Mouse (Mus musculus) midbrain, embryonic 10.5 days (tissue): ENCODE data around the gene Fbrsl1. TPM values are rescaled to one million over a fixed set of nuclear protein-coding genes. Genes with fewer than 3 reads are reported as not detected.

ENCODE experiments used
- DNase-seq: peaks from one replicate; pipeline ENCODE4 v3.0.0-alpha.2; 2017; ENCODE audit warnings: low spot score
- H3K27ac ChIP-seq: fragments of 300-500 bp; sonication (generic); replicated peaks from 2 replicates; pipeline ENCODE4 v1.5.1; 2016; ENCODE audit warnings: mild to moderate bottlenecking
- H3K27me3 ChIP-seq: fragments of 300-500 bp; sonication (generic); 2 replicates; pipeline ENCODE4 v1.6.1; 2016; ENCODE audit warnings: low read depth, mild to moderate bottlenecking; ENCODE audit not compliant: poor library complexity, severe bottlenecking
- H3K36me3 ChIP-seq: fragments of 300-500 bp; sonication (generic); 2 replicates; pipeline ENCODE4 v1.6.1; 2016; ENCODE audit warnings: mild to moderate bottlenecking, moderate library complexity
- H3K4me1 ChIP-seq: fragments of 300-500 bp; sonication (generic); 2 replicates; pipeline ENCODE4 v1.6.1; 2016
- H3K4me3 ChIP-seq: fragments of 300-500 bp; sonication (generic); 2 replicates; pipeline ENCODE4 v1.5.1; 2016; ENCODE audit warnings: mild to moderate bottlenecking, moderate library complexity
- H3K9me3 ChIP-seq: fragments of 300-500 bp; sonication (generic); replicated peaks from 2 replicates; pipeline ENCODE4 v1.6.1; 2016; ENCODE audit warnings: mild to moderate bottlenecking
- WGBS: fragments of 180-500 bp; shearing (Covaris S2); methylation state at CpG from one replicate; pipeline ENCODE4 v1.1.7; 2016; 5-methylcytosine and 5-hydroxymethylcytosine counted together
- polyA plus RNA-seq: library from polyadenylated mRNA; unstranded; fragments of >200 nt; fragmentation: Nextera tagmentation; extraction: Ambion mirVana; gene quantifications from 2 replicates; pipeline ENCODE4 v1.2.1, GENCODE M21; 2016

Gene Fbrsl1
- polyA plus RNA-seq, 1 experiment from 2014 or later: 10.3 TPM

- WGBS: 26% methylated on average over 5 of the region's 5 CpGs
- Histone ChIP-seq H3K36me3 (no peaks in the 10 kb centered on the region), H3K27ac (peak overlapping the region; percentile 63), H3K9me3 (no peaks in the 10 kb centered on the region), H3K4me3 (no peak overlapping the region), H3K27me3 (peaks cover 61% of the 10 kb centered on the region), H3K4me1 (peaks cover 33% of the 10 kb centered on the region)
- peak; percentile 19 for DNase-seq
These were observed 23.7 kb upstream of the Fbrsl1 start for GRCm38 (mm10) chr5:110471981-110472476.

- DNase-seq: no peak
- WGBS: 23% methylated on average over 4 of the region's 4 CpGs
These were observed 23.0 kb upstream of the Fbrsl1 start for GRCm38 (mm10) chr5:110471285-110471684.

GRCm38 (mm10) chr5:110469227-110469925 lies 21.1 kb upstream of the Fbrsl1 start:
- H3K27me3 ChIP-seq: peaks cover 41% of the 10 kb centered on the region
- no peaks in the 10 kb centered on the region for H3K9me3 ChIP-seq
- no peak for DNase-seq
- no peaks in the 10 kb centered on the region for H3K36me3 ChIP-seq
- no peak overlapping the region for H3K27ac ChIP-seq
- H3K4me3 ChIP-seq: no peak overlapping the region
- WGBS: 81% methylated on average over 8 of the region's 8 CpGs
- H3K4me1 ChIP-seq: peaks cover 44% of the 10 kb centered on the region

More at GRCm38 (mm10) chr5:110471285-110471684, 23.0 kb upstream of the Fbrsl1 start:
- no peak overlapping the region for H3K27ac ChIP-seq
- H3K36me3 ChIP-seq: no peaks in the 10 kb centered on the region
- peaks cover 40% of the 10 kb centered on the region for H3K4me1 ChIP-seq
- no peaks in the 10 kb centered on the region for H3K9me3 ChIP-seq
- H3K4me3 ChIP-seq: no peak overlapping the region
- H3K27me3 ChIP-seq: peaks cover 54% of the 10 kb centered on the region

GRCm38 (mm10) chr5:110468296-110468695 lies 20.0 kb upstream of the Fbrsl1 start:
- H3K27me3 ChIP-seq: peaks cover 32% of the 10 kb centered on the region
- DNase-seq: no peak
- peaks cover 36% of the 10 kb centered on the region for H3K4me1 ChIP-seq
- H3K27ac ChIP-seq: no peak overlapping the region
- no peak overlapping the region for H3K4me3 ChIP-seq
- 86% methylated on average over 4 of the region's 4 CpGs for WGBS
- no peaks in the 10 kb centered on the region for H3K36me3 ChIP-seq
- no peaks in the 10 kb centered on the region for H3K9me3 ChIP-seq

- Histone ChIP-seq H3K9me3 (no peaks in the 10 kb centered on the region), H3K36me3 (no peaks in the 10 kb centered on the region), H3K27me3 (peaks cover 32% of the 10 kb centered on the region), H3K4me1 (peaks cover 32% of the 10 kb centered on the region), H3K27ac (no peak overlapping the region), H3K4me3 (no peak overlapping the region)
- 86% methylated on average over 6 of the region's 6 CpGs for WGBS
- DNase-seq: no peak
These were observed 19.4 kb upstream of the Fbrsl1 start for GRCm38 (mm10) chr5:110467725-110468124.

- Histone ChIP-seq H3K4me1 (peaks cover 22% of the 10 kb centered on the region), H3K27ac (0 out of 2 replicates have a peak overlapping the region, but pooled peaks have one; percentile 18), H3K9me3 (no peaks in the 10 kb centered on the region), H3K36me3 (no peaks in the 10 kb centered on the region), H3K27me3 (peaks cover 32% of the 10 kb centered on the region), H3K4me3 (no peak overlapping the region)
- WGBS: 76% methylated on average over 11 of the region's 11 CpGs
- DNase-seq: no peak
These were observed 18.5 kb upstream of the Fbrsl1 start for GRCm38 (mm10) chr5:110466531-110467424.

GRCm38 (mm10) chr5:110462646-110463045 lies 14.3 kb upstream of the Fbrsl1 start:
- Histone ChIP-seq H3K4me3 (no peak overlapping the region), H3K4me1 (peaks cover 15% of the 10 kb centered on the region), H3K36me3 (no peaks in the 10 kb centered on the region), H3K27me3 (no peaks in the 10 kb centered on the region), H3K9me3 (no peaks in the 10 kb centered on the region), H3K27ac (no peak overlapping the region)
- DNase-seq: no peak
- 91% methylated on average over 2 of the region's 2 CpGs for WGBS

GRCm38 (mm10) chr5:110458936-110459335 lies 10.6 kb upstream of the Fbrsl1 start:
- 80% methylated on average over 3 of the region's 3 CpGs for WGBS
- Histone ChIP-seq H3K9me3 (no peaks in the 10 kb centered on the region), H3K27ac (no peak overlapping the region), H3K27me3 (no peaks in the 10 kb centered on the region), H3K4me1 (no peaks in the 10 kb centered on the region), H3K36me3 (no peaks in the 10 kb centered on the region), H3K4me3 (no peak overlapping the region)
- DNase-seq: no peak

GRCm38 (mm10) chr5:110455272-110455671 lies 7.0 kb upstream of the Fbrsl1 start:
- no peaks in the 10 kb centered on the region for H3K36me3 ChIP-seq
- DNase-seq: no peak
- H3K27me3 ChIP-seq: no peaks in the 10 kb centered on the region
- no peaks in the 10 kb centered on the region for H3K4me1 ChIP-seq
- no peak overlapping the region for H3K27ac ChIP-seq
- H3K4me3 ChIP-seq: no peak overlapping the region
- no peaks in the 10 kb centered on the region for H3K9me3 ChIP-seq

GRCm38 (mm10) chr5:110449294-110449693 lies 991 bp upstream of the Fbrsl1 start:
- H3K4me3 ChIP-seq: peak overlapping the region; percentile 96

GRCm38 (mm10) chr5:110447720-110448435 lies 425 bp downstream of the Fbrsl1 start:
- Histone ChIP-seq H3K27ac (peak overlapping the region; percentile 89), H3K9me3 (no peaks in the 10 kb centered on the region), H3K4me3 (peak overlapping the region; percentile 96), H3K4me1 (peaks cover 34% of the 10 kb centered on the region), H3K36me3 (no peaks in the 10 kb centered on the region), H3K27me3 (no peaks in the 10 kb centered on the region)
- DNase-seq: peak; percentile 47
- 1% methylated on average over 98 of the region's 98 CpGs for WGBS

More at GRCm38 (mm10) chr5:110449294-110449693, 991 bp upstream of the Fbrsl1 start:
- Histone ChIP-seq H3K9me3 (no peaks in the 10 kb centered on the region), H3K27ac (no peak overlapping the region), H3K36me3 (no peaks in the 10 kb centered on the region), H3K4me1 (peaks cover 34% of the 10 kb centered on the region), H3K27me3 (no peaks in the 10 kb centered on the region)
- WGBS: 60% methylated on average over 6 of the region's 6 CpGs
- no peak for DNase-seq

- 84% methylated on average over 2 of the region's 2 CpGs for whole genome bisulfite sequencing
- no peak for DNase-seq
- H3K27ac ChIP-seq: no peak overlapping the region
- H3K36me3 ChIP-seq: no peaks in the 10 kb centered on the region
- H3K9me3 ChIP-seq: no peaks in the 10 kb centered on the region
- no peaks in the 10 kb centered on the region for H3K27me3 ChIP-seq
- no peak overlapping the region for H3K4me3 ChIP-seq
- H3K4me1 ChIP-seq: peaks cover 34% of the 10 kb centered on the region
These were observed 3.8 kb downstream of the Fbrsl1 start for GRCm38 (mm10) chr5:110444509-110444908.
